Mouse (Mus musculus) hindbrain, embryonic 16.5 days (tissue): ENCODE results near the gene Lim2. TPM values are rescaled to one million over a fixed set of nuclear protein-coding genes. Genes with fewer than 3 reads are reported as not detected.
A peak's percentile ranks its signal among the peaks of the same experiment; 100 is the strongest.

Experiments used
- ATAC-seq: fragments of 200-750 bp; cut with Nextera tagmentation; 2 replicates; pipeline ENCODE4 v1.8.0; 2017; ENCODE audit warnings: moderate TSS enrichment, moderate library complexity
- H3K27ac ChIP-seq: fragments of 300-500 bp; sonication (generic); 2 replicates; pipeline ENCODE4 v1.5.1; 2014; ENCODE audit warnings: low read depth, mild to moderate bottlenecking, control low read depth, low read length, moderate library complexity
- H3K27me3 ChIP-seq: fragments of 300-500 bp; sonication (generic); replicated peaks from 2 replicates; pipeline ENCODE4 v1.6.1; 2014; ENCODE audit warnings: low read length; ENCODE audit not compliant: control insufficient read depth, insufficient read depth
- H3K36me3 ChIP-seq: fragments of 300-500 bp; sonication (generic); 2 replicates; pipeline ENCODE4 v1.6.1; 2014; ENCODE audit warnings: mild to moderate bottlenecking, low read length, moderate library complexity, mixed read lengths; ENCODE audit not compliant: control insufficient read depth, insufficient read depth
- H3K4me1 ChIP-seq: fragments of 300-500 bp; sonication (generic); 2 replicates; pipeline ENCODE4 v1.6.1; 2014; ENCODE audit warnings: low read depth, low read length; ENCODE audit not compliant: control insufficient read depth, insufficient read depth
- H3K4me2 ChIP-seq: fragments of 300-500 bp; sonication (generic); 2 replicates; pipeline ENCODE4 v1.6.1; 2014; ENCODE audit warnings: mild to moderate bottlenecking, low read length, control low read depth, moderate library complexity
- H3K4me3 ChIP-seq: fragments of 300-500 bp; sonication (generic); 2 replicates; pipeline ENCODE4 v1.5.1; 2014; ENCODE audit warnings: mild to moderate bottlenecking, low read length, control low read depth, moderate library complexity
- H3K9ac ChIP-seq: fragments of 300-500 bp; sonication (generic); 2 replicates; pipeline ENCODE4 v1.6.1; 2014; ENCODE audit warnings: low read depth, mild to moderate bottlenecking, control low read depth, low read length, moderate library complexity
- H3K9me3 ChIP-seq: fragments of 300-500 bp; sonication (generic); 2 replicates; pipeline ENCODE4 v1.6.1; 2014; ENCODE audit warnings: mild to moderate bottlenecking, low read length, moderate library complexity; ENCODE audit not compliant: control insufficient read depth
- WGBS: fragments of 180-500 bp; shearing (Covaris S2); extraction: QIAGEN DNeasy Blood & Tissue Kit; methylation state at CpG from one replicate; pipeline ENCODE4 v1.1.7; 2014; 5-methylcytosine and 5-hydroxymethylcytosine counted together
- polyA plus RNA-seq: library from polyadenylated mRNA; unstranded; fragments of >200 nt; fragmentation: Nextera tagmentation; extraction: Ambion mirVana; gene quantifications from 2 replicates; pipeline ENCODE4 v1.2.1, GENCODE M21; 2015

The Lim2 gene
- polyA plus RNA-seq, 1 experiment from 2014 or later = not detected

GRCm38 (mm10) chr7:43453599-43454355 is 26.3 kb downstream of the Lim2 start:
- Histone ChIP-seq H3K36me3 (peaks cover 36% of the 10 kb centered on the region), H3K9me3 (no peaks in the 10 kb centered on the region), H3K27me3 (no peaks in the 10 kb centered on the region), H3K9ac (no peak overlapping the region), H3K4me1 (no peaks in the 10 kb centered on the region), H3K27ac (no peak overlapping the region), H3K4me2 (no peak overlapping the region), H3K4me3 (no peak overlapping the region)
- 87% methylated on average over 14 of the region's 14 CpGs for WGBS
- no peak for ATAC-seq

- Histone ChIP-seq H3K4me3 (no peak overlapping the region), H3K27me3 (no peaks in the 10 kb centered on the region), H3K4me1 (no peaks in the 10 kb centered on the region), H3K9ac (no peak overlapping the region), H3K4me2 (no peak overlapping the region), H3K27ac (no peak overlapping the region), H3K9me3 (no peaks in the 10 kb centered on the region), H3K36me3 (peaks cover 36% of the 10 kb centered on the region)
- no peak for ATAC-seq
- 92% methylated on average over 6 of the region's 6 CpGs for WGBS
These were observed 26.9 kb downstream of the Lim2 start for GRCm38 (mm10) chr7:43454371-43454770.

- Histone ChIP-seq H3K27me3 (peaks cover 7% of the 10 kb centered on the region), H3K4me1 (peaks cover 4% of the 10 kb centered on the region; the same call in 1 of the 2 replicates), H3K27ac (no peak within 1 kb of the TSS), H3K4me3 (no peak within 1 kb of the TSS), H3K4me2 (no peak within 1 kb of the TSS), H3K36me3 (no peaks in the 10 kb centered on the region), H3K9me3 (no peaks in the 10 kb centered on the region), H3K9ac (no peak within 1 kb of the TSS)
- 72% methylated on average over 4 of the region's 4 CpGs for WGBS
- no peak for ATAC-seq
These were observed 35.4 kb downstream of the Lim2 start, which contains the start of gene Vsig10l for GRCm38 (mm10) chr7:43462851-43463250. Vsig10l (plus strand) TSS chr7:43463151.

GRCm38 (mm10) chr7:43463976-43464375 is 36.5 kb downstream of the Lim2 start:
- no peak overlapping the region for H3K4me2 ChIP-seq
- no peak overlapping the region for H3K27ac ChIP-seq
- H3K9ac ChIP-seq = no peak overlapping the region
- H3K9me3 ChIP-seq = no peaks in the 10 kb centered on the region
- no peaks in the 10 kb centered on the region for H3K36me3 ChIP-seq
- H3K27me3 ChIP-seq = peaks cover 7% of the 10 kb centered on the region
- H3K4me3 ChIP-seq = no peak overlapping the region
- ATAC-seq = no peak
- H3K4me1 ChIP-seq = peaks cover 4% of the 10 kb centered on the region; the same call in 1 of the 2 replicates
- 85% methylated on average over 7 of the region's 7 CpGs for WGBS

GRCm38 (mm10) chr7:43464864-43465343 is 37.4 kb downstream of the Lim2 start:
- WGBS = 6% methylated on average over 35 of the region's 35 CpGs
- ATAC-seq = peak; percentile 71

GRCm38 (mm10) chr7:43465344-43466098 is 38.1 kb downstream of the Lim2 start:
- H3K36me3 ChIP-seq = no peaks in the 10 kb centered on the region
- H3K4me1 ChIP-seq = peaks cover 4% of the 10 kb centered on the region; the same call in 1 of the 2 replicates
- H3K4me3 ChIP-seq = peak overlapping the region; percentile 56
- peaks cover 7% of the 10 kb centered on the region for H3K27me3 ChIP-seq
- peak overlapping the region; percentile 66 for H3K9ac ChIP-seq
- under 1% methylated on average over 33 of the region's 33 CpGs for WGBS
- peak; percentile 91 for ATAC-seq
- no peaks in the 10 kb centered on the region for H3K9me3 ChIP-seq
- peak overlapping the region; percentile 70 for H3K27ac ChIP-seq
- peak overlapping the region; percentile 89 for H3K4me2 ChIP-seq

More at GRCm38 (mm10) chr7:43464864-43465343, 37.4 kb downstream of the Lim2 start:
- peaks cover 7% of the 10 kb centered on the region for H3K27me3 ChIP-seq
- H3K4me2 ChIP-seq = peak overlapping the region; percentile 89
- H3K36me3 ChIP-seq = no peaks in the 10 kb centered on the region
- peak overlapping the region; percentile 70 for H3K27ac ChIP-seq
- no peaks in the 10 kb centered on the region for H3K9me3 ChIP-seq
- peak overlapping the region; percentile 66 for H3K9ac ChIP-seq
- peaks cover 4% of the 10 kb centered on the region; the same call in 1 of the 2 replicates for H3K4me1 ChIP-seq
- H3K4me3 ChIP-seq = peak overlapping the region; percentile 56

GRCm38 (mm10) chr7:43466099-43466694 is 38.7 kb downstream of the Lim2 start:
- peaks cover 4% of the 10 kb centered on the region; the same call in 1 of the 2 replicates for H3K4me1 ChIP-seq
- no peaks in the 10 kb centered on the region for H3K36me3 ChIP-seq
- H3K9me3 ChIP-seq = no peaks in the 10 kb centered on the region
- H3K27me3 ChIP-seq = peaks cover 7% of the 10 kb centered on the region
- WGBS = 1% methylated on average over 33 of the region's 33 CpGs
- peak overlapping the region; percentile 63 for H3K27ac ChIP-seq
- peak overlapping the region; percentile 56 for H3K4me3 ChIP-seq
- H3K4me2 ChIP-seq = peak overlapping the region; percentile 89
- peak overlapping the region; percentile 64 for H3K9ac ChIP-seq
- peak; percentile 64 for ATAC-seq

- H3K4me1 ChIP-seq = no peaks in the 10 kb centered on the region
- H3K27ac ChIP-seq = no peak overlapping the region
- H3K4me2 ChIP-seq = no peak overlapping the region
- no peak for ATAC-seq
- H3K9ac ChIP-seq = no peak overlapping the region
- no peaks in the 10 kb centered on the region for H3K9me3 ChIP-seq
- H3K27me3 ChIP-seq = no peaks in the 10 kb centered on the region
- peaks cover 4% of the 10 kb centered on the region; the same call in 1 of the 2 replicates for H3K36me3 ChIP-seq
- no peak overlapping the region for H3K4me3 ChIP-seq
- 42% methylated on average over 8 of the region's 8 CpGs for WGBS
These were observed 42.9 kb downstream of the Lim2 start for GRCm38 (mm10) chr7:43470373-43470772.
